Mouse (Mus musculus) E14TG2a.4 (cell line): Measurements from ENCODE around the gene Ddx39b.
"Not testable (repeated sequence)": the region's sequence is repeated elsewhere in the genome, so short reads cannot be mapped to it uniquely, and the experiment has no call there.

Experiments
- H3K27me3 ChIP-seq: 2 replicates; pipeline ENCODE4 v1.6.1; 2014; ENCODE audit warnings: low read length, control low read depth; ENCODE audit not compliant: insufficient read depth
- H3K36me3 ChIP-seq: 2 replicates; pipeline ENCODE4 v1.6.1; 2014; ENCODE audit warnings: low read length, control low read depth; ENCODE audit not compliant: insufficient read depth
- H3K4me1 ChIP-seq: replicated peaks from 2 replicates; pipeline ENCODE4 v1.6.1; 2014; ENCODE audit warnings: low read depth, low read length, control low read depth
- H3K4me3 ChIP-seq: replicated peaks from 2 replicates; pipeline ENCODE4 v1.5.1; 2014; ENCODE audit warnings: mild to moderate bottlenecking, low read length
- H3K9me3 ChIP-seq: 2 replicates; pipeline ENCODE4 v1.6.1; 2014; ENCODE audit warnings: low read length, control low read depth
- CTCF ChIP-seq: conservative IDR thresholded peaks from 2 replicates; pipeline ENCODE4 v1.5.1; 2014; ENCODE audit warnings: low read length
- NANOG ChIP-seq: IDR thresholded peaks from 2 replicates; pipeline ENCODE4 v1.6.1; 2014; ENCODE audit warnings: borderline replicate concordance, low read length, mixed read lengths
- POU5F1 ChIP-seq: IDR thresholded peaks from 2 replicates; pipeline ENCODE4 v1.6.1; 2014; ENCODE audit warnings: low read length, borderline replicate concordance

Gene Ddx39b

DNA sequence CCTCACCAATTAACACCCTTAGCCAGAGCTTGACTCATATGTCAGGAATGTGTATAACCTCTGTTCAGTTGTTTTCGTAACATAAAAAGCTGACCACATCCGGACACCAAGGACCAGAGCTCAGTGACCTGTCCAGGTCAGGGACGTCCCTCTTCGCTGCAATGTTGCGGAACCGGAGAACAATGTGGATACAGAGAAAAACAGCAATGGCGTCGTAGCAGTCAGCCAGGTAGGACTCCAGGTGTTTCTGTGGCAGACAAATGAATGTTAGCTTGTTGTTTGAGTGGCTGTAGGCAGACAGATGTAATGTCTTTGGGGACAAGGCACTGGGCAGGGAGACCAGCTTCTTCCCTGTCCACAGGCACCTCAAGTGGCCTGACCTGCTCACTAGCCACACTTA, 36.5 kb downstream of the Ddx39b start:
- H3K27me3 ChIP-seq: peaks cover 13% of the 10 kb centered on the region
- no peak overlapping the region for H3K4me3 ChIP-seq
- no peaks in the 10 kb centered on the region for H3K36me3 ChIP-seq
- TF ChIP-seq CTCF (no peak), POU5F1 (no peak), NANOG (no peak)
- H3K9me3 ChIP-seq: peaks cover 28% of the 10 kb centered on the region
- peaks cover 27% of the 10 kb centered on the region for H3K4me1 ChIP-seq

DNA sequence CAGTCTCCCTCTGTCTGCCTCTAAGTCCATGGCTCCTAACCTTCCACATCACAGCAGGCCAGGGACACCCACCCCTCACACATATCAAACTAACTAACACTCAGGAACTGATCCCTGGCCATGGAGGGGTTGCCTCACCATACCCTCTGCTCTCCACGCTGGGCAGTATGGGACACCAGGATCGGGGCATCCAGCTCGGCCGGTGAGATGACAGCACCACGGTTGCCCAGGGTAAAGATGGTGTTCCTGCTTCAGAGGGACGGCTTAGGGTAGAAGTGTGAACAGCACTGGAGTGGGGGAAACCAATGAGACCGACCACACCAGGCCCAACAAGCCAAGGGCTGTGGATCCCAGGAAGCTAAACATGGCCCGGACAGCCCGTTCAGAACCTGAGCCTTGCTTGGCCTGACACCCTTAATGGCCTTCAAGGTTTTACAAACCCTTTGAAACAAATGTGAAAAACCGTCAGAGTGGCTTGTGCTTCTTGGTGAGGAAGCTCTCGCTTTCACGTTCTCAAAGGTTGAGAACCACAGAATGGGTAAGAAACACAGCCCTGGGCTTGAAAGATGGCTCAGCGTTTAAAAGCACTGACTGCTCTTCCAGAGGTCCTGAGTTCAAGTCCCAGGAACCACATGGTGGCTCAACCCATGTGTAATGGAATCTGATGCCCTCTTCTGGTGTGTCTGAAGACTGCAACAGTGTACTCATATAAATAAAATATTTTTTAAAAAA, 37.6 kb downstream of the Ddx39b start:
- Histone ChIP-seq H3K27me3 (peaks cover 13% of the 10 kb centered on the region), H3K9me3 (peaks cover 28% of the 10 kb centered on the region), H3K4me1 (peaks cover 27% of the 10 kb centered on the region), H3K36me3 (no peaks in the 10 kb centered on the region), H3K4me3 (no peak overlapping the region)
- no peak for TF ChIP-seq CTCF
- no peak for TF ChIP-seq NANOG
- no peak for TF ChIP-seq POU5F1

DNA sequence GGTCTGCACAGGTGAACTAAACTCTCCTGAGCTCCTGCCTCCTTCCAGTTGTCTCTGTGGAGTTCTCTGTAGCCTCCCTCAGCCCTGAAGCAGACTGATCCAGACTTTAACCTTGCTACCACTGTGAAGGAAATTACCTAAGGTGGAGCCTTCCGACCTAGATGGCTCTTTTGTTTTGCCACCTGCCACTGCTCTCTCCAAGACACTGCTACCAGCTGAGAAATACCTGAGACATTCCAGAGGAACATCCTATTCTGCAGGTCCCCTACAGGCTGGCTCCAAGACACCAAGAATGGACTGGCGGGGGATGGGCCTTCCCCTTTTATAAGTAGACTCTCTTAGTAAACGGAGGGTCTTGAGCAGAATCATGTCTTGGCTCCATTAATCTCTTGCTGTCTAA, 38.7 kb downstream of the Ddx39b start:
- Histone ChIP-seq H3K4me1 (peaks cover 24% of the 10 kb centered on the region), H3K9me3 (peaks cover 28% of the 10 kb centered on the region), H3K27me3 (peaks cover 13% of the 10 kb centered on the region), H3K36me3 (no peaks in the 10 kb centered on the region), H3K4me3 (no peak overlapping the region)
- no peak for TF ChIP-seq NANOG
- TF ChIP-seq CTCF: no peak
- TF ChIP-seq POU5F1: no peak

DNA sequence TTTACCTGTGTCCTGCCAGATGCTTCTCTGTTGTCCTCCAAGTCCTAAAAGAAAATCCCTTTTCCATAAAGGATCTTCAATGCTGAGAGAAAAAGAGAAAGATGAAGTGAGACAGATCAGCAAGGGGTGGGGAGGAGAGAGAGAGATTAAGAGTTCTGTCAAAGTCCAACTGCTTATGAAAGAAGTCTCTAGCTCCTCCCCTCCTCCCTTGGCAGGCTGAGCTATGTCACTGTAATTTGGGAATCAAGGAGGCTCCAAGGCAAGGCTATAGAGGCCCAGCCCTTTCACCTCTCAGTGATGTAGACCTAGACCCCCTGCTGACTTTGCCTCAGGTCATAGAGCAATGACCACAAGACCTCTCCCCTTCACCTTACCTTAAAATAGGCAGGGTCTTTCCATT, 43.9 kb downstream of the Ddx39b start:
- H3K4me3 ChIP-seq: no peak overlapping the region
- H3K36me3 ChIP-seq: no peaks in the 10 kb centered on the region
- H3K9me3 ChIP-seq: peaks cover 26% of the 10 kb centered on the region
- peaks cover 6% of the 10 kb centered on the region for H3K27me3 ChIP-seq
- TF ChIP-seq POU5F1 (no peak), CTCF (no peak), NANOG (no peak)
- peaks cover 6% of the 10 kb centered on the region; the same call in 1 of the 2 replicates for H3K4me1 ChIP-seq

DNA sequence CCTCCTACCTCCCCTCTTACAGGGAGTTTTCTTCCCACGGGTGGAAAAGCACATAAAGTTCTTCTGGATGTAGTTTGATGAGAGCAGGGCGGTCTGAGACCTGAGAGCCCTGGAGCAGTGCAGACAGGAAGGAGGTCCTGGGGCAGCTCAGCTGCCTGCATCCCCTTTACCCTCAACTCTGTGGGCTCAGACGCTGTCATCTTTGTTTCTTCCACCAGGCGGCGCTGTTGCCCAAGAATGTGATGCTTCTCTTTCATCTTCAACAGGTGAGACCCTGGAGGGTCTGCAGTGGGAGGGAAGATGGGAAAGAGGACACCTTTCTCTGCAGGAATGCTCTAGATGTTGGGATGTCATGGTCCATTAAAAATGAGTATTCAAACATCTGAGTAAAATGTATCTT, 54.2 kb downstream of the Ddx39b start:
- H3K9me3 ChIP-seq: peaks cover 23% of the 10 kb centered on the region
- H3K36me3 ChIP-seq, H3K4me3 ChIP-seq, H3K4me1 ChIP-seq: not testable (repeated sequence)
- peak; percentile 82 for TF ChIP-seq CTCF
- H3K27me3 ChIP-seq: peaks cover 10% of the 10 kb centered on the region; the same call in 1 of the 2 replicates

DNA sequence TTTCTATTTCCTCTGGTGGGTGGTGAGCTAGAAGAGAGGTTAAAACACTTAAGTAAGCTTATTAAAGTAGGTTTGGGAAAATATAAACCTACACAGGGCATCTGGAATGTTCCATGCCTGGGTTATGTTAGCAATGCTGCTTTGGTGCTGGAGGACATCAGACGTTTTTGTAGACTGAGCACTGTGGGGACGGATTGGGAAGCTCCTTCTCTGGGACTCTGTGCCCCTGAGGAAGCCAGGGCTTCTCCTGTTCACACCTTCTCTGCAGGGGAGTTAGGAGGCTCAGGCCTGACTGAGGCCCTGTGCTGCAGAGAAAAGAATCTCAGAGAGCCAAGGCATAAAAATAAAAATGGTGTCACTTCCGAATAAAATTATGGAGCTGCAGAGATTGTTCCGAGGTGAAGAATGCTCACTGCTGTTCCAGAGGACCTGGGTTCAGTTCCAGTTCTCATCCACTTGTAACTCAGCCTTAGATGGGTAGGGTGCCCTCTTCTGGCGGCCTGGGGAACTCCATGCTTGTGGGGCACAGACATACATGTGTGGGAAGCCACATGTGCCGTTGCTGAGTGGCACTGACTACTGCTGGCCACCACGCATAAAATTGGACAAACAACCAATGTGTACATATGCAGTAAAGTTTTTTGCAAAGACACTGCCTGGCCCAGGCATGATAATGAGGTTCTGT, 58.9 kb downstream of the Ddx39b start:
- peak; percentile 24; the same call in 1 of the 2 replicates for TF ChIP-seq CTCF
- H3K4me1 ChIP-seq, H3K27me3 ChIP-seq, H3K36me3 ChIP-seq, H3K4me3 ChIP-seq: not testable (repeated sequence)
- H3K9me3 ChIP-seq: peaks cover 17% of the 10 kb centered on the region

DNA sequence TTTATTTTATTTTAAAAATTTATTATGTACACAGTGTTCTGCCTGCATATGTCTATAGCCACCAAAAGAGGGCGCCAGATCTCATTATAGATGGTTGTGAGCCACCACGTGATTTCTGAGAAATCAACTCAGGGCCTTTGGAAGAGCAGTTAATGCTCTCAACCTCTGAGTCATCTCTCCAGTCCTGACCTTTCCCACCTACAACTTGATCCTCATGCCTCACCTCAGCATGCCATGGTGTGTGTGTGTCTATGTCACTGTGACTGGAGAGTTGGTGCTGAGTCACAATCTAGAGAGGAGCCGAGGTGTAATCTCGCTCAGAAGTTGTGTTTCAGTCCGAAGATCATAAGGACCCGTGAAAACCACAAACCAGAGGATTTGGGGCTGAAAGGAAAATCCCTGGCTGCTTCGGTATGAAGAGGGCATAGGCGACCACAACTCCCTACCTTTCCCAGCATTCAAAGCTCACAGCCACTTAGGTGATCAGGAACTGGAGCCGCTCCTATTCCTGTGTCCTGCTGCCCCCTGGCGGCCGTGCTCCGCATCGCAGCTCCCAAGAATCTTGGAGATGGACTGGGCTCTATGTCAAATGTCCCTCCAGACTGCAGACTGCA, 60.2 kb downstream of the Ddx39b start:
- peaks cover 17% of the 10 kb centered on the region for H3K9me3 ChIP-seq
- TF ChIP-seq CTCF (peak; percentile 90), NANOG (no peak)
- H3K4me3 ChIP-seq: no peak overlapping the region
- H3K4me1 ChIP-seq: peaks cover 3% of the 10 kb centered on the region; the same call in 1 of the 2 replicates
- H3K36me3 ChIP-seq: no peaks in the 10 kb centered on the region
- H3K27me3 ChIP-seq: 0 out of 2 replicates have a peak, but pooled peaks cover 16% of the 10 kb centered on the region

DNA sequence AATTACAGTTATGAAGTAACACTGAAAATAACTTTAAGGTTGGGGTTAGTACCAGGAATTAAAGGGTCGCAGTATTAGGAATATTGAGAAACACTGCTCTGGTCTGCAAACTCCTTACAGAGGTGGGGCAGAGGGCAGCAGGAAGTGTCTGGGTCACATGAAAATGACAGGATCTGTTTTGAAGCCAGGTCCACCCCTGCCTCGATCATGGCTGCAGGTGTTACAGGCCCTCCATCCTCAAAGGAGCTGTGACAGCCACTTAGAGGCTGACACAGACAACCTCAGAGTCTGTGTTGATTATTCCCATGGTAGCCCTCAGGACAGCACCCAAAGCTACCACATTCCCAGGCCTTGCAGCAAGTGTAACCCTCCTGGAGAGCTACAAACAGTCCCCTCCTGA, 61.7 kb downstream of the Ddx39b start:
- no peak overlapping the region for H3K4me3 ChIP-seq
- no peaks in the 10 kb centered on the region for H3K36me3 ChIP-seq
- peaks cover 17% of the 10 kb centered on the region for H3K9me3 ChIP-seq
- H3K27me3 ChIP-seq: peaks cover 28% of the 10 kb centered on the region; the same call in 1 of the 2 replicates
- no peak for TF ChIP-seq NANOG
- peaks cover 3% of the 10 kb centered on the region; the same call in 1 of the 2 replicates for H3K4me1 ChIP-seq
